Mouse (Mus musculus) ovary, adult 18-20 months (tissue): ENCODE results near the gene Rhbdd3.
"Not testable (repeated sequence)": the region's sequence is repeated elsewhere in the genome, so short reads cannot be mapped to it uniquely, and the experiment has no call there.

ENCODE experiments used
- DNase-seq: peaks from one replicate; pipeline ENCODE4 v3.0.0; 2022; ENCODE audit warnings: low spot score, mixed read lengths

Gene Rhbdd3

GRCm38 (mm10) chr11:5065056-5065821, 33.5 kb upstream of the Rhbdd3 start, which contains the start of gene Gas2l1:
Gene Gas2l1 (minus strand): TSS chr11:5065327.
- peak; percentile 83 for DNase-seq

- DNase-seq = no peak
These were observed 31.7 kb upstream of the Rhbdd3 start for GRCm38 (mm10) chr11:5067063-5067462.

GRCm38 (mm10) chr11:5068126-5068971, 30.4 kb upstream of the Rhbdd3 start:
- no peak for DNase-seq

GRCm38 (mm10) chr11:5074882-5075281, 23.8 kb upstream of the Rhbdd3 start:
- DNase-seq = no peak

GRCm38 (mm10) chr11:5075760-5076159, 23.0 kb upstream of the Rhbdd3 start:
- no peak for DNase-seq

GRCm38 (mm10) chr11:5076843-5077242, 21.9 kb upstream of the Rhbdd3 start:
- DNase-seq = not testable (repeated sequence)

GRCm38 (mm10) chr11:5089147-5089546, 9.6 kb upstream of the Rhbdd3 start:
- no peak for DNase-seq

GRCm38 (mm10) chr11:5091706-5092105, 7.0 kb upstream of the Rhbdd3 start:
- DNase-seq = no peak

- no peak for DNase-seq
These were observed 2.8 kb upstream of the Rhbdd3 start for GRCm38 (mm10) chr11:5095877-5096276.

- no peak for DNase-seq
These were observed 2.2 kb upstream of the Rhbdd3 start for GRCm38 (mm10) chr11:5096480-5097020.

- no peak for DNase-seq
These were observed 541 bp upstream of the Rhbdd3 start for GRCm38 (mm10) chr11:5098035-5098735.

GRCm38 (mm10) chr11:5099576-5100183, 954 bp downstream of the Rhbdd3 start:
- peak; percentile 82 for DNase-seq

GRCm38 (mm10) chr11:5100283-5100682, 1.6 kb downstream of the Rhbdd3 start:
- no peak for DNase-seq

- no peak for DNase-seq
These were observed 2.1 kb downstream of the Rhbdd3 start for GRCm38 (mm10) chr11:5100801-5101200.

- no peak for DNase-seq
These were observed 2.9 kb downstream of the Rhbdd3 start for GRCm38 (mm10) chr11:5101641-5102040.

- DNase-seq = no peak
These were observed 3.7 kb downstream of the Rhbdd3 start for GRCm38 (mm10) chr11:5102384-5102783.

GRCm38 (mm10) chr11:5103986-5104509, 5.3 kb downstream of the Rhbdd3 start:
- no peak for DNase-seq

GRCm38 (mm10) chr11:5109441-5109840, 10.7 kb downstream of the Rhbdd3 start:
- no peak for DNase-seq

- no peak for DNase-seq
These were observed 14.9 kb downstream of the Rhbdd3 start for GRCm38 (mm10) chr11:5113645-5114044.

- peak; percentile 42 for DNase-seq
These were observed 16.3 kb downstream of the Rhbdd3 start for GRCm38 (mm10) chr11:5114931-5115581.

GRCm38 (mm10) chr11:5125713-5126112, 27.0 kb downstream of the Rhbdd3 start:
- no peak for DNase-seq
